8 mouse cellular contexts compared by ENCODE assay signal in genomic region chr17:87532158-87532545, GRCm38 (mm10).
DNase-seq lines count a peak whose midpoint lies in the region; ATAC-seq and TF ChIP-seq lines count a peak whose summit lies in the region.

No protein-coding gene starts in this region.

- H3K36me3 ChIP-seq in ES-Bruce4 (ENCODE audit: control insufficient read depth, insufficient read depth, low read length, poor library complexity, severe bottlenecking): no peaks in the 10 kb centered on the region
- no peaks in the 10 kb centered on the region for H3K36me3 ChIP-seq in embryonic facial prominence, embryonic 10.5 days (replicated peaks)
- no peaks in the 10 kb centered on the region for H3K36me3 ChIP-seq in liver, embryonic 13.5 days
- no peaks in the 10 kb centered on the region for H3K36me3 ChIP-seq in neural tube, embryonic 13.5 days

- H3K4me1 ChIP-seq in ES-Bruce4 (ENCODE audit: control insufficient read depth, insufficient read depth, low read length): peaks cover 2% of the 10 kb centered on the region
- peaks cover 36% of the 10 kb centered on the region for H3K4me1 ChIP-seq in embryonic facial prominence, embryonic 10.5 days
- H3K4me1 ChIP-seq in liver, embryonic 13.5 days (replicated peaks): peaks cover 33% of the 10 kb centered on the region
- peaks cover 29% of the 10 kb centered on the region for H3K4me1 ChIP-seq in neural tube, embryonic 13.5 days (replicated peaks)

- TF ChIP-seq EP300 in ES-Bruce4 (IDR thresholded peaks at IDR 0.05; ENCODE audit: insufficient read depth, low read depth, low read length): no peak

- TF ChIP-seq CTCF in ES-Bruce4 (IDR thresholded peaks at IDR 0.05; ENCODE audit: low read depth, low read length): no peak

- peak overlapping the region; percentile 91 for H3K27ac ChIP-seq in ES-Bruce4 (ENCODE audit: insufficient read depth, low read length)
- peak overlapping the region; percentile 76; the same call in 1 of the 2 replicates for H3K27ac ChIP-seq in embryonic facial prominence, embryonic 10.5 days (replicated peaks)
- 0 out of 2 replicates have a peak overlapping the region, but pooled peaks have one; percentile 34 for H3K27ac ChIP-seq in liver, embryonic 13.5 days
- H3K27ac ChIP-seq in neural tube, embryonic 13.5 days (replicated peaks): 0 out of 2 replicates have a peak overlapping the region, but pooled peaks have one; percentile 61

- H3K4me2 ChIP-seq in liver, embryonic 13.5 days: peak overlapping the region; percentile 73
- H3K4me2 ChIP-seq in neural tube, embryonic 13.5 days: peak overlapping the region; percentile 65

- no peak for ATAC-seq in liver, embryonic 13.5 days (ENCODE audit: low read depth)
- ATAC-seq in neural tube, embryonic 13.5 days (ENCODE audit: low read depth): no peak

- H3K4me3 ChIP-seq in ES-Bruce4 (ENCODE audit: low read depth, low read length): peak overlapping the region; percentile 64; the same call in 1 of the 2 replicates
- peak overlapping the region; percentile 58 for H3K4me3 ChIP-seq in embryonic facial prominence, embryonic 10.5 days
- peak overlapping the region; percentile 47 for H3K4me3 ChIP-seq in liver, embryonic 13.5 days (replicated peaks)
- H3K4me3 ChIP-seq in neural tube, embryonic 13.5 days: no peak overlapping the region

- intact Hi-C loops in heart, postnatal 10 days (cut with DNase I): loop anchor here (2.0 kb wide), 1 partner anchor 217 kb away; no protein-coding TSS in a partner anchor

- no peak for TF ChIP-seq POLR2A in ES-Bruce4 (IDR thresholded peaks at IDR 0.05; ENCODE audit: insufficient read depth, low read length)

- H3K9ac ChIP-seq in ES-Bruce4 (ENCODE audit: low read depth, poor library complexity, severe bottlenecking): peak overlapping the region; percentile 56
- H3K9ac ChIP-seq in liver, embryonic 13.5 days: peak overlapping the region; percentile 49; the same call in 1 of the 2 replicates
- H3K9ac ChIP-seq in neural tube, embryonic 13.5 days: peak overlapping the region; percentile 62; the same call in 1 of the 2 replicates

- WGBS in embryonic facial prominence, embryonic 10.5 days: 14% methylated on average over 9 of the region's 9 CpGs
- 14% methylated on average over 9 of the region's 9 CpGs for WGBS in liver, embryonic 13.5 days (ENCODE audit: insufficient replicate concordance)
- WGBS in neural tube, embryonic 13.5 days: 14% methylated on average over 9 of the region's 9 CpGs

- no peak for DNase-seq in embryonic facial prominence, embryonic 10.5 days (ENCODE audit: low spot score)
- peak; percentile 28 to 42 for DNase-seq in heart, postnatal 10 days
- DNase-seq in liver, embryonic 13.5 days: no peak
- DNase-seq in ovary, postnatal 36 days (ENCODE audit: low spot score): no peak
- no peak for DNase-seq in urinary bladder, adult 2 months (ENCODE audit: low spot score)
- no peak for DNase-seq in adrenal gland, postnatal 25 days

- H3K9me3 ChIP-seq in ES-Bruce4 (replicated peaks; ENCODE audit: control insufficient read depth, insufficient read depth, low read length, poor library complexity, severe bottlenecking): no peaks in the 10 kb centered on the region
- H3K9me3 ChIP-seq in embryonic facial prominence, embryonic 10.5 days: no peaks in the 10 kb centered on the region
- H3K9me3 ChIP-seq in liver, embryonic 13.5 days (replicated peaks): no peaks in the 10 kb centered on the region
- H3K9me3 ChIP-seq in neural tube, embryonic 13.5 days: no peaks in the 10 kb centered on the region

- H3K27me3 ChIP-seq in ES-Bruce4 (ENCODE audit: control insufficient read depth, insufficient read depth, low read length, poor library complexity, severe bottlenecking): no peaks in the 10 kb centered on the region
- H3K27me3 ChIP-seq in embryonic facial prominence, embryonic 10.5 days (replicated peaks; ENCODE audit: low read depth, poor library complexity, severe bottlenecking): peaks cover 44% of the 10 kb centered on the region
- peaks cover 5% of the 10 kb centered on the region; the same call in 1 of the 2 replicates for H3K27me3 ChIP-seq in liver, embryonic 13.5 days
- no peaks in the 10 kb centered on the region for H3K27me3 ChIP-seq in neural tube, embryonic 13.5 days

Comparison
In these comparisons a context has a peak if more than half of its experiments do, and no peak if none do; other contexts are left out.
1. H3K27ac ChIP-seq: peak in every context shown above with its lines; median percentile 91 in ES-Bruce4; 76 in embryonic facial prominence, embryonic 10.5 days; 61 in neural tube, embryonic 13.5 days; 34 in liver, embryonic 13.5 days.
2. DNase-seq: peak in heart, postnatal 10 days (2 of 2); none in embryonic facial prominence, embryonic 10.5 days (single experiment), liver, embryonic 13.5 days (single experiment), ovary, postnatal 36 days (single experiment), urinary bladder, adult 2 months (single experiment) and adrenal gland, postnatal 25 days (single experiment).
3. Peak in every context shown above with its lines, with median percentiles within 50 percentile points of each other: H3K9ac ChIP-seq.